1 mouse cellular context compared by ENCODE assay signal in the genomic region with DNA sequence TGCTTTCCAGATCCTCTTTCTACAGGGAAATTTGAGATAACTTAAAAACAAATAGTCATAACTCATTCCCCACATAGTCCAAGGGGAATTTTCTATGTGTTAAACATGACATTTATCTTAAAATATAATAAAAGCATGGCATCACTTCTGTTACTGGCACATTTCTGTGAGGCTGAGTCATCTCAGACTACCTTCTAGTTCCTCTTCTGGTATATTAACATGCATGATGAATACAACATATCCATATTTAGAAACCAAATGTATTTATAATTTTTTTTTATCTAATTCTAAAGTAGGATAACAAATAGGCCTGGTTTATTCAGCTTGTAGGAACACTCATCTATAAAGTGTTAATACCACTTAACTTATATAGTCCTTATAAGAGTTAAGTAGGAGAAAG.
TF ChIP-seq lines count a peak whose summit lies in the region.

No protein-coding gene starts in this region.

TF ChIP-seq in MEL, 35 proteins besides CTCF, POLR2A, EP300 and RAD21 (continued from another document):
- 0 out of 2 replicates have a peak, but pooled peaks have one; percentile 66 for TF ChIP-seq MEF2A (IDR thresholded peaks at IDR 0.05; ENCODE audit: extremely low read depth, insufficient replicate concordance, low read depth, low read length, poor library complexity, severe bottlenecking)
- TF ChIP-seq TBP (IDR thresholded peaks at IDR 0.05; ENCODE audit: low read depth, low read length), result no peak
- TF ChIP-seq CHD2 (IDR thresholded peaks at IDR 0.05; ENCODE audit: low read length), result no peak
- TF ChIP-seq POLR2AphosphoS2 (IDR thresholded peaks at IDR 0.05; ENCODE audit: low read length), result no peak
- TF ChIP-seq JUND (IDR thresholded peaks at IDR 0.05; ENCODE audit: low read depth, low read length), result 0 out of 2 replicates have a peak, but pooled peaks have one; percentile 38
- TF ChIP-seq CHD1 (IDR thresholded peaks at IDR 0.05; ENCODE audit: low read depth, low read length), result no peak
- peak; percentile 76 for TF ChIP-seq ETS1 (IDR thresholded peaks at IDR 0.05; ENCODE audit: low read depth, low read length)
- no peak for TF ChIP-seq ZC3H11A (IDR thresholded peaks at IDR 0.05; ENCODE audit: low read depth, low read length)
- TF ChIP-seq RCOR1 (IDR thresholded peaks at IDR 0.05; ENCODE audit: low read depth, low read length), result no peak
- TF ChIP-seq GABPA (IDR thresholded peaks at IDR 0.05; ENCODE audit: low read depth, low read length), result no peak
- TF ChIP-seq ZMIZ1 (IDR thresholded peaks at IDR 0.05; ENCODE audit: low read depth, low read length), result no peak
- TF ChIP-seq TCF12 (IDR thresholded peaks at IDR 0.05; ENCODE audit: low read depth, low read length), result no peak
- TF ChIP-seq UBTF (IDR thresholded peaks at IDR 0.05; ENCODE audit: borderline replicate concordance, insufficient read depth, low read depth, low read length), result no peak
- TF ChIP-seq GATA1 (IDR thresholded peaks at IDR 0.05; ENCODE audit: low read depth, low read length), result no peak
TF ChIP-seq in MEL: peak in this region for 7.
